Mouse (Mus musculus) frontal cortex, postnatal 36 days (tissue): ENCODE data around the gene Usp22.
"Not testable (repeated sequence)": the region's sequence is repeated elsewhere in the genome, so short reads cannot be mapped to it uniquely, and the experiment has no call there.

Experiments
- DNase-seq, 2 experiments: peaks; one replicate each; pipeline ENCODE4 v3.0.0; 2022; ENCODE audit warnings: low spot score in 2 of 2

Gene Usp22

DNA sequence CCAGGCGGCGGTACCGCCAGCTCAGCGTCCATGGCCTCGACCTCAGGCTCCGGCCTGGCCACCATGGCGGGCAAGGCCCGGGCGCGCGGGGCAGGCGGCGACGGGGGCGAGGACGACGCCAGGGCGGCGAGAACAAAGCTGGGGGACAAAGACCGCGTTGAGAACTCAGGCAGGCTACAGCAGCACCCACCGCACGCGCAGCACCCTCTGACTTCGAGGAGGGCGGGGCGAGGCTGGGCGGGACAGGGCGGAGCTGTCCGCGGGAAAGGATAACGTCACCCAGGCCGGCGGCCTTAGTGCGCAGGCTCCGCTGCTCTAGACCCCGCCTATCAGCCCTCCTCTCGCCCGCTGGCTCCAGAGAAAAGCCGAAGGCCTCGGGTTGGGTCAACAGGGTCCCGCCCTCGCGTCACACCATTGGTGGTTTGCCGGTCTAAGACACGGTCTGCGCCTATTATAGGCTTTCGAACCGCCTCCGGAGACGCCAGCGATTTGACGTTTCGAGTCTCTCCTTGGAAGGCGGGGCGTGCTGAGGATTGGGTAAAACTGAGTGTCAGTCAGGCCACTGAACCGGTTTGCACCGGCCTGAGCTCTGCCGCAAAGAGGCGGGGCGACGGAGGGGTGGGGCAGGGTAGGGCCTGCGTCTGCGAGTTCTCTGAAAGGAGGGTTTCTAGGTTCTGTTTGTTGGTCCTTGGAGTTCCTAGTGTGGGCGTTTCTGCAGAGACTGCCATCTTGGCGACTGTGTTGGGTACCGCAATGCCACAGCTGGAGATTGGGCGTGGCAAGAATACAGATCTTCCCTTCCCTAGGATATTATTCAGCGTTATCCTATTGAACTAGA lies at the start of gene Usp22:
Gene Usp22, minus strand, starts transcription at position 235 of the 838 bp plus-strand sequence.
- peak; percentile 100 for DNase-seq

DNA sequence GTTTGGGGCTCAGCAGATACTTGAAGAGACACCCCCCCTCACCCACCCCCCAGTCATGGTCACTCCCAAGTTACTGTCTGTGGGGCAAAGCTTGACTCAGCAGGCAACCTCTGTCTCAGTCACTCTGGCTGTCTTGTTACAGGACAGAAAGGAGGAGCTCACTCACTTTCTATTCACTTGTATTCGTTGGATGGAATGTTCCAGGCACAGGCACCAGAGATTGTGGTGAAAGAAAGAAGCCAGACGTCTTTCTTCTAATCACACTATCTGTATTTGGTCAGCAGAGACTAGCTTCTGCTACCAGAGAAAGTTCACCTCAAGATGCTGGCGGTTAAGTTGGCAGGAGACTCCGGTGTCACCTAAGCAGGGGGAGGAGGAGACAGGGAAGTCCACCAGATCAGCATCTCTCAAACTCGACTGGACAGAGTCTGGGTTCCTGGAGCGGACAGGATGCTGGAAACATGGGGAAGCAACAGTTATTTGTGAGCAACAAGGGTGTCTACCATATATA lies 49.4 kb upstream of the Usp22 start:
- DNase-seq: no peak

- DNase-seq: no peak
Measured at GRCm38 (mm10) chr11:61222971-61223745, 48.3 kb upstream of the Usp22 start.

GRCm38 (mm10) chr11:61222007-61222406 lies 47.2 kb upstream of the Usp22 start:
- DNase-seq: peak in 1 of 2 experiments; percentile 26

DNA sequence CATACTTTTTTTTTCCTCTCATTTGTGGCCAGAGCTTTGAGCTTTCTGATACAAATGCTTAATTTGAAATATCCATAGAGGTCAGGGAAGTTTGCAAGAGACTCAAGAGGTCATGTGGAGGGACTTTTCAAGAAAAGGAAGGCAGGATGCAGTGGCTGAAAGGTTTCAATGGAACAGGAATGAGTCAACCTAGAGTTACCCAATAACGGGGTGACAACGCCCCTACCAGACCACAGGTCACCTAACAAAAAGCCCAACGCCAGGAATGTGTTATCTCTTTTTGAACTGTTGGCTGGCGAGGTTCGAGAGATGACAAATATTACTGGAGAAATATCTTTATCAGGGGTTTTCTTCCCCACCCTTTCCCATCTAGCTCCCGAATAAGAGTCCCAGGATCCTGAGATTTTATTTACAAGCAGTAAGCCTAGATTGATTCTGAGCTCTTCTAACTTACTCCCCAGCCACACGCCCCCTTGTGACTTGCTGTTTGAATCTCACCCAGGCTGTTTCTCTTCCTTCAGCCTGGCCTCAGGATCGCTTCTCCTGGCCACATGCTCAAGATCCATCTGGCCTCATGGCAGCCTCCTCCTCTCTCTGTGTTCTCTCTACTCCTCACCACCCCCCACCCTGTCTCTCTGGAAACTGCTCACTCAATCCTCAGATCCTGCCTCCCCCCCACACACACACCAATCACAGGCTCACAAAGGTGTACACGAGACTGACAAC lies 45.5 kb upstream of the Usp22 start:
- peak in 1 of 2 experiments; percentile 26 for DNase-seq

- no peak for DNase-seq
Measured at GRCm38 (mm10) chr11:61215936-61216335, 41.1 kb upstream of the Usp22 start.

DNA sequence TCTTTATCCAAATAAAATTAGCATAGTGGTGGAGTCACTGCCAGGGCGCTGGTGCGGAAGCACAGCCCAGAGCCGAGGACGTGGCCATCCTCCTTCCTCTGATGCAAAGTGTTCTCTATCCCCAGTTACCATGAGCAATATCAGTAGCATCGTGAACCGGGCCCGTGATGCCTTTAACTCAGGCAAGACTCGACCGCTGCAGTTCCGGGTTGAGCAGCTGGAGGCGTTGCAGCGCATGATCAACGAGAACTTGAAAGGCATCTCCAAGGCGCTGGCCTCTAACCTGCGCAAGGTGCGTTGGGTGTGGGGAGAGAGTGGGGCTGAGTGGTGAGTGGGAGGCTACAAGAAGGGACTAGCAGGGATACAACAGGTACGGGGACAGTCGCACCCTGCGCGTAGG lies 37.2 kb upstream of the Usp22 start:
- DNase-seq: no peak

GRCm38 (mm10) chr11:61208316-61208715 lies 33.5 kb upstream of the Usp22 start:
- DNase-seq: no peak

GRCm38 (mm10) chr11:61207487-61208246 lies 32.8 kb upstream of the Usp22 start, which contains the start of gene Aldh3a1:
Gene Aldh3a1, plus strand, starts transcription at chr11:61207537.
- no peak for DNase-seq

GRCm38 (mm10) chr11:61206136-61206535 lies 31.3 kb upstream of the Usp22 start:
- DNase-seq: no peak

GRCm38 (mm10) chr11:61205167-61205950 lies 30.5 kb upstream of the Usp22 start:
- peak in 1 of 2 experiments; percentile 49 for DNase-seq

- DNase-seq: no peak
Measured at GRCm38 (mm10) chr11:61202810-61203209, 28.0 kb upstream of the Usp22 start.

- DNase-seq: no peak
Measured at GRCm38 (mm10) chr11:61202186-61202585, 27.3 kb upstream of the Usp22 start.

DNA sequence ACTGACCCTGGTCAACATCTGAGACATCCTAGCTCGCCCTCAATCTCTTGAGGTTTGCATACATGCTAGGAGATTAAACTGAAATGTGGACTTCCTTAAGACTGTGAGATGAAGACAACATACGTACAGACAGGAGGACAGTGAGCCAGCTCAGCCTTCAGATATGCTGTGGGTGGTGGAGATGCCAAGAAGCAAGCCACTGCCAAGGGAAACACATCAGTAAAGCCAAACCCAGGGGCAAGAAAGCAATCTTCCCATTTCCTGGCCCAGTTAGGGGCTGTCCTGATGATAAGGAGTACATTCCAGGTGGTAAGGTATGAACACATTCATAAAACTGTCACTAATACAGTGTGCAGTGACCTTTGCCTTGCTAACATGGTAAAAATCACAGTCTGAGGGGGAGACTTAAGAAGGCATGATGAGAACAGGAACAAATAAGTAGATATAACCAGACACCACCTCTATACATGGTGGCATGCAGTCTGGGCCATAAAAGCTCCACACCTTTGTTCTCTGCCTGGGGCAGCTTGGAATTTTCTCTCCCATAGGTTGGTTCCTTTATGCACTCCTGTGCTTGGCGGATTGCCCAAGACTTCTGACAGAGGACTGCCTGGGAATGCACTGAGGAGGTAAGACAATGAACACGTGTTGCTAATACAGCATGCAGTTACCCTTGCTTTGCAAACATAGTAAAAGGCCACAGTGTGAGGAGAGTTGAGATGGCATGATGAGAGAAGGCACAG lies 24.9 kb upstream of the Usp22 start:
- no peak for DNase-seq

DNA sequence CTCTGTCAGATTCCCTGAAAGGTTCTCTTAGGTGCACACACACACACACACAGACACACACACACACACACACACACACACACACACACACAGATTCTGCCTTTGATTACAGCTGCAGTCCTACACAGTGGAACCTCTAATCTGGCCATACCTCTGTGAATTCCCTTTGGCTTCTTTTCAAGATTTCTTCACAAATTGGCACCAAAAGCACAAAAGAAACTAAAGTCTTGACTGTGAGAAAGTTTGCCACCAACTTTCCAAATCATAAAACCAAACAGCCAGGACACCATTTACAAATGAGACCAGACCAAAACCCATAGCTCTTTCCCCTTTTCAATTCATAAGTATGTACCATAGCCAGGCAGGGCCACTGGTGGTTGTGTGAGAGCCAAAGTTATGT lies 23.1 kb upstream of the Usp22 start:
- no peak for DNase-seq

DNA sequence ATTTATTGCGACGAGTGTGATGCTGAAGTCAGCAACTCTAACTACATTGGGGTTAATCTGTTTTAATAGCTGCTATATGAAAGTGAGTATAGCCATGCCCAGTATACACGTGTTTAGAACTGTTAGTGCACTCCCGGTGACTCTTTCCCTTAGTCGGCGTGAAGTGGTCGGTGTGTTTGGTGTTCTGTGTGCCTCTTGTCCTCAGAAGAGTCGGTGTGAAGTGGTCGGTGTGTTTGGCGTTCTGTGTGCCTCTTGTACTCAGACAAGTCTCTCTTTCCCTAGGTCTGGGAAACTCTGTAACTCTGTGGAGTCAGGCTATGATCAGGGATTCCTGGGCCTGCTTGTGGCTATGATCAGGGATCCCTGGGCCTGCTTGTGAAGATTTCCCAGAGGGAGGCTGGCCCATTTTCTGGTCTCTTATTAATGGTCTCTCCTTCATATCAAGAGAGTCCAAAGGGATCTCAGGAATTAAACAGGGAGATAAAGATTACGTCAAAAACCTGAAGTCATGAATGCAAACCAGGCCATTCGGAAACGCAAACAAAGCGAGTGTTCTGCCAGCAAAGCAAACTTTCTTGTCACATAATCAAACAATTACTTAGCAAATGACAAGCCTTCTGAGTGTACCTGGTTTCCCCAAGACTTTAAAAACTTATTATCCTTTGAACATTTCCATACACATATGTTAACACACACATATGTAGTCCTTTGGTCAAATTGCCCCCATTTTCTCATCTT lies 21.9 kb upstream of the Usp22 start:
- DNase-seq: no peak

DNA sequence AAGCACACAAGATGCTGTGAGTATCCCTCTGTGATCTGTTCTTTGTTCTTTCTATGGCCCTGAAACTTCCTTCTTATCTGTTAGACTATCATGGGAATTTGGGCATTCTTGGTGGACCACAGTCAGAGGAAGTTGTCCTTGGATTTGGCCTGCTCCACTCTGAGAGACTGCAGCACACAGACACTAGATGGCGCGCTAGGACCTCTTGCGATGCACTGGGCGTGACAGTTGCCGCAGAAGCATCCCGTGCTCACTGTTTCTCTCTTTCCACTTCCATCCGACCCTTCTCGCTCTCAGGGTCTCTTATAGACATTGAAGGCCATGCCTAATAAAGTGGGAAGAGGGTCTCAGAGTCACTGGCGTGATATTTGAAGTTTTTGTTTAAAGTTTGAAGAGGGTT lies 18.5 kb upstream of the Usp22 start:
- DNase-seq: peak; percentile 76 to 84

DNA sequence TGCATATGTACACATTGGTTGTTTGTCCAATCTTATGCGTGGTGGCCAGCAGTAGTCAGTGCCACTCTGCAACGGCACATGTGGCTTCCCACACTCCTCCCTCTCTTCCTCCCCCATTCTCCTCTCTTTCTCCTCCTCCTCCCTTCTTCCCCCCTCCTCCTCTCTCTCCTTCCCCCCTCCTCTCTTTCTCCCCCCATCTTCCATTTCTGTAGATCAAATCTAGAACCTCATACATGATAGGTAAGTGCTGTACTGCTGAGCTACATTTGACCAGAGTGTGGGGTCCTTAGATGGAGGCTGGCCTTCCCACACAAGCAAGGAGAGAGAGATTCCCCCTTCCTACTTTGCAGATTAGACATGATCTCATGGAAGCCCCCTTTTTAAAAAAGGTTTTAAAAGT lies 17.9 kb upstream of the Usp22 start:
- no peak for DNase-seq

DNA sequence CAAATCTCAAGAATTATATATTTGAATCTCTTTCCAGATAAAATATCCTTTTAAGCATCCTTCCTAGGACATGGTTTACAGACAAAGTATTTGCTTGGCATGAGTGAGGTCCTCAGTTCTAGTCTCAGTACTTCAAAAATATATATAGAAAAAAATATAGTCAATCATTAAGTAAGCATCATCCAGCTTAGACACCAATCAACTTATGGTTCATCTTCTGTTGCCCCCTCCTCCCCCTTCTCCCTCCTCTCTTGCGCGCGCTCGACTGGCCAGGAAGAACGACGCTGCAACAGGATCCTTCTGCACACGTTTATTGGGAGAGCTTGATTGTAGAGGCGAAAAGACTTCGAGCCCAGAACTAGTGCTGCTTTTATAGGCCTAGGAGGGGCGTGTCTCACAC lies 17.3 kb upstream of the Usp22 start:
- DNase-seq: not testable (repeated sequence)
